Mouse (Mus musculus): Measurements from ENCODE around the gene Vps13d.

Gene Vps13d

GRCm38 (mm10) chr4:144931167-144931566 lies 263.6 kb downstream of the Vps13d start:
- no peak for DNase-seq

- peak; percentile 23 for DNase-seq
Measured at GRCm38 (mm10) chr4:144930366-144930765, 264.4 kb downstream of the Vps13d start.

GRCm38 (mm10) chr4:144929811-144930221 lies 265.0 kb downstream of the Vps13d start:
- DNase-seq: no peak

GRCm38 (mm10) chr4:144928693-144929436 lies 265.9 kb downstream of the Vps13d start:
- DNase-seq: no peak

All from liver (tissue).